Mouse (Mus musculus): ENCODE measurements around the gene Rag1.
A peak's percentile ranks its signal among the peaks of the same experiment; 100 is the strongest.

DNA sequence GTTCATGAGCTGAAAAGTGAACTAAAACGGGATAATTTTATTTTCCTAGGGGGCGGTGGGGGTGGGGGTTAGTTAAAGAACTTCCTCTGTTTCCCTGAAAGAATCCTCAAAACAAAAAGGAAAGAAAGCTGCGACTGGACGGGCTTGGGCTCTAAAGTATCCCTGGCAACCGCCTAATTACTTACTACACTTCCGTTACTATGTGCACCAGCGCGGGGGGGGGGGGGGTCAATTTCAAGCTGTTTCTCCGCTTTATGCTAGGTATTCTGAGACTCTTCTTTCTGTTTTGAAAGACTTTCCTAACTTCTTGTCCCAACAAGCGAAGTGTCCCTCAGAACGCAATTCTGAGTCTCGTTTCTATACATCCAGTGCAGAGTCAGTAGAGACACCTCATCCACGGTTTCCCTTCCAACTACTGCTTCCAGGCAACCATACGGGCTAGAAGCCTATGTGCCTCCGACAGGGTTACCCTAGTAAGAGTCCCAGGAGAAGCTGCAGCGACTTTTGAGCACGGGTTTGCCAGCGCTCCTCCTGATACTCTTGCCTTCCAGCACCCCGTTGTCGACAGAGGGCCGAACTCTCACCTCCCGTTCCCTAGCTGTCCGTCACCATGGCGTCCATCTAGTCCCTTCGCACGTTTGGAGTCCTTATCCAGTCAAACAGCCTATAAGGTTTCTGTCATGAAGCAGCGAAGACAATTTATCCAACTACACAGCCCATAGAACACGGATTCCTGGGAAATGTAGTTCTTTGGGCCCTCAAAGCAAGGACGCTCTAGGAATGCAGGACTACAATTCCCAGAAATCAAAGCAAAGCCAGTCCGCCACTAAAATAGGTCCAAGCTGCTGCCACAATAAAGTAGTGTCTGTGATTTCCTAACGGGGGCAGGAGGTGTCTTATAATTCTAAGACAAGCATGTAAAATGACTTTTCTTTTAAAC, 20.7 kb downstream of the Rag1 start:
- TF ChIP-seq CTCF (IDR thresholded peaks at IDR 0.05; ENCODE audit: borderline replicate concordance, insufficient read depth, low read length) (no peak), POLR2A (IDR thresholded peaks at IDR 0.05; ENCODE audit: low read depth, low read length) (peak; percentile 89)

All from embryonic fibroblast, embryonic 13.5 days (primary cell).